Mouse (Mus musculus) kidney, embryonic 14.5 days (tissue): ENCODE results near the gene Tspan33. TPM values are rescaled to one million over a fixed set of nuclear protein-coding genes. Genes with fewer than 3 reads are reported as not detected.

Experiments
- polyA plus RNA-seq: library from polyadenylated mRNA; unstranded; fragments of >200 nt; fragmentation: Nextera tagmentation; extraction: Ambion mirVana; gene quantifications from 2 replicates; pipeline ENCODE4 v1.2.1, GENCODE M21; 2014

Gene Tspan33
- polyA plus RNA-seq, 1 experiment from 2014 or later = 10.2 TPM

Other genes with a start within 250 kb of the Tspan33 start
- 248 and 309 TPM in 2 replicates for gene Atp6v1f, start 226.5 kb upstream of the Tspan33 start, polyA plus RNA-seq
- gene Atp6v1fnb, start 222.8 kb upstream of the Tspan33 start, polyA plus RNA-seq = 0.49 TPM in 1 of 2 replicates, not detected in the other
- 30.0 and 32.8 TPM in 2 replicates for gene Kcp, start 186.3 kb upstream of the Tspan33 start, polyA plus RNA-seq
- 4.5 and 5.0 TPM in 2 replicates for gene Irf5, start 167.6 kb upstream of the Tspan33 start, polyA plus RNA-seq
- gene Tnpo3, start 84.3 kb upstream of the Tspan33 start, polyA plus RNA-seq = 58.8 and 104 TPM in 2 replicates
- 53.4 and 70.4 TPM in 2 replicates for gene Smo, start 41.3 kb downstream of the Tspan33 start, polyA plus RNA-seq
- gene Ahcyl2, start 73.8 kb downstream of the Tspan33 start, polyA plus RNA-seq = 13.7 and 17.2 TPM in 2 replicates
- 0.87 and 0.99 TPM in 2 replicates for gene Strip2, start 222.8 kb downstream of the Tspan33 start, polyA plus RNA-seq